Mouse (Mus musculus) right cerebral cortex, postnatal 4 days (tissue): Measurements from ENCODE around the gene Bcar1.

Source experiments
- DNase-seq: peaks from one replicate; pipeline ENCODE4 v3.0.0-alpha.2; 2022

The Bcar1 gene

DNA sequence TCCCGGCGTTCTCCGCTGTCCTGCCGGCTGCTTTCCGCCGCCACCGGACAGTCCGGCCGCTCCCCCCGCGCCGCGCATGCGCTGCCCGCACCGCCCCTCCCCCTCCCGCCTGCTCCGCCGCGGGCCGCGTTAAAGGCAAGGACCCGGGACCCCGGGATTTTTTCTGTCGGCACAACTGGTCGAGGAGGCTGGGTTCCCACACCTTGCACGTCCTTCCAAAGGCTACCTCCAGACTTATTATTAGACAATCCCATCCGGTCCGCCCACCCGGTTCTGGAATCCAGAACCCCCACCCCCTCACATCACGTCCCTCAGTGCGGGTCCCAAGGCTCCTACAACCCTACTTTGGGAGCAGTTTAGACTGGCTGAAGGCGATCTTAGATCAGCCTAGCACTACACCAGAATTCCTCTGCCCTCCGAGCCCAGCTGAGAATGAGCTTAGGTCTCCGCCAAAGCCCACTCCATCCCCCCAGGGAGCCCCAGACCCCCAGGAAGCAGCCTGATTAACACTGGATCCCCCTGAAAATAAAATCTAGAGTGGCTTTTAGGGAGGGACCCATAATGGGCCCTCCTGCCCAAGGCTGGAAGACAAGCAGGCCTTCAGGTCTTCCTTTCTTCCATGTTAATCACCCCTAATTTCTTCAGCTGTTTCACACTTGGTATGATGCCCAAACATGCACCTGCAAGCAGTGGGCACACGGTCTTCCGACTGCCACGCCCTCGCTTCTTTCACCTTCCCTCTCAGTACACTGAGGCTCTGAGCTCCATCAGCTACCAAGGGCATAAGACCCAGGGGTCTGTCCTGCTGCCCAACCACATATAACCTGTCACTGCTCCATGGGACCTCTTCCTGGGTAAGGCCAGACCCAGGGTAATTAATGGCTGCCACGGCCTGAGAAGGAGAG lies at the start of gene Bcar1:
Gene Bcar1, minus strand, starts transcription at position 18 of the 905 bp plus-strand sequence.
- peak; percentile 86 for DNase-seq

DNA sequence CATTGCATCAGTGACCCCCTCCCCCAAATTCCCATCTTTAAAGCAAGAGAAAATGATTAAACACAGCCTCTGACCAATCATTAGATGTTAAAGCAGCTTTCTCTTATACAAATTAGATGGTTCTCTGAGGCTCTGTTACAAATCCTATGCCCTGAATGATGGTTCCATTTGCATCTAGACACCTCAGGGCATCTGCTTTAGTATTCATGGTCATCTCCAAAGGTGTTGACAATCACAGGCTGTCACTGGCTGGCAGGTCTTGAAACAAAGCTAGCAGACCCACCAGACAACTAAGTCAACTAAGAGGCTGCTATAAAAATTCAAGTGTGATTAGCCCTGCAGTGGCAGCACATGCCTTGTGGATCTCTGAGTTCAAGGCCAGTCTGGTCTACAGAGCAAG lies 46.0 kb upstream of the Bcar1 start:
- no peak for DNase-seq

GRCm38 (mm10) chr8:111789200-111789599 lies 45.6 kb upstream of the Bcar1 start:
- no peak for DNase-seq

DNA sequence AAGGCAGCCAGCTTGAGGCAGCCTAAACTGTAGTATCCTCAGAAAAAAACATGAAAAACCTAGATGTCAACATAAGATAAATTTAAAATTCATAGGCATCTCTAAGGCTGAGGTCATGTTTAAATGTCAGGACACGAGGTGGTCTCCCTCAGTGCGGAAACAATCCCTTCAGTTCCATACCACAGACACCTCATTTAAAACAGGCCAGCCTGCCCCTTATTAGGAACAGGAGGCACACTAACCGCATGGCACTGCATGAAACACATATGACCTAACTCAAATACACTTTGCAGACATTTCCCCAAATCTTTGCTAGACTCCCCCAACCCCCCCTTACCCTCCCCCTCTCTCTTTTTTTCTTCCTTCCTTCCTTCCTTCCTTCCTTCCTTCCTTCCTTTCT lies 44.9 kb upstream of the Bcar1 start:
- no peak for DNase-seq

GRCm38 (mm10) chr8:111788085-111788484 lies 44.5 kb upstream of the Bcar1 start:
- no peak for DNase-seq

DNA sequence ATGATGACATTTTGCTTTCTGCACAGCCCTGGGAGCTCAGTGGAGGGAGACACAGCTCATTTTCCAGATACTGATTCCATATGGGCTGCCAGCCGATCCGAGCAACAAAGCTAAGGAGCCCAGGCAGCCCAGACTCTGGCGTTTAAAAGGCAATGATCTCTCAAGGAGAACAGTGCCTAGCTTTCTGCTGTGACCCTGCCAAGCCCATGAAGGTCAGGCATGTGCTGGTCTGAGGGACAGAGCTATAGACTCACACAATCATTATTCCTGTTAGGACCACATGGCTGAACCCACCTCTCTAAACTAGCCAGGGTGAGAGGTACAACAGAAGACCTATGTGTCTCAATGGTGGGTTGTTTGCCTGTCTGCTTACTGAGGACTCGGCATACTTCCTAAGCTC lies 44.1 kb upstream of the Bcar1 start:
- DNase-seq, result peak; percentile 14

- no peak for DNase-seq
Measured at GRCm38 (mm10) chr8:111786701-111787588, 43.3 kb upstream of the Bcar1 start.

- no peak for DNase-seq
Measured at GRCm38 (mm10) chr8:111786116-111786515, 42.5 kb upstream of the Bcar1 start.

- no peak for DNase-seq
Measured at GRCm38 (mm10) chr8:111782671-111783394, 39.2 kb upstream of the Bcar1 start.

- DNase-seq, result no peak
Measured at GRCm38 (mm10) chr8:111782161-111782560, 38.6 kb upstream of the Bcar1 start.

DNA sequence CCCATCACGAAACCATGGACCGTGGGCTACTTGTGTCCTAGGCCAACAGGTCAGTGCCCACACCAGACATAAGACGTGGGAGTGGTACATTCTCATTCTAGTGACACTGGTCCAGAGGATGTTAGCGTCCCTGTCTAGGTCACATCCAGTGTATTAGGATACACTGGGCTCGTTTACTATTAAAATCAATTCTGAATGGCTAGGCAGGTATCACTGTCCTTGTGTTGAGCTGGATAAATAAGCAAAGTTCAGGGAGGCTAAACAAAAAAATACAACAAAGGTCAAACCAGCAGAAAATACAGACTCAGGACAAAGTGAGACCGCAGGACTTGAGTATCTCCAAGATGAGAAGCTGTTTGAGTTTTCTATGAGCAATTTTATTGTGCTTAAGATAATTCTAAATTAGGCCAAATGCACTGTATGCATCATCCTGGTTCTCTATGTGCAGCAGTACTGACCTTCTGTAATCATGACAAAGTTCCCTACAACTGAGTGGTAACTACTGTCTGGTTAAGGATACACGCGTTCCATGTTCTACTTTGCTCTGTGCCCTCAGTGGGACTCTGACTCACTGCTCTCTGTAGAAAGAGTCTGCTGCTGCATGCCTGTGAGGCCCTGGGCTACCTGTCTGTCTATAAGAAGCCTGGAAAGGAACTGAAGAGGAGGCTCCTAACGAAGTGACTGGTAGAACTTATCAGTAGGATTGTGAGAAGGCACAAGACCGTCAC lies 37.3 kb upstream of the Bcar1 start:
- DNase-seq, result no peak

DNA sequence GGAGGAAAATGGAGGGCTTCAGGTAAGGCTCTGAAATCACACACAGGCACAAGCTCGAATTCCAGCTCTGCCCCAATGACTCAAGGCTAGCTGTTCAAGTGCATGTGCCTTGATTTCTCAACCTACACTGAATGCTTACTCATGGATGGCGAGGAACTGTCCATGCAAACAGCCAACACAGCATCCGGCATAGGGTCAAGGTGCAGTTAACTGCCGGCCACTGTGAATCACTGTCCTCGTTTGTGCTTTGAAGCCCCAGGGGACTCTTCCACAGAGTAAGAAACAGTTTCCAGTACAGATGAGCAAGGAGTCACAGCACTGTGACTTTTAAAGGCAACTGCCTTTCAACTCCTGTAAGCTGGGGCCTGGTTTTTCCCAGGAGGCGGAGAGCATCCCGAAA lies 36.1 kb upstream of the Bcar1 start:
- no peak for DNase-seq

DNA sequence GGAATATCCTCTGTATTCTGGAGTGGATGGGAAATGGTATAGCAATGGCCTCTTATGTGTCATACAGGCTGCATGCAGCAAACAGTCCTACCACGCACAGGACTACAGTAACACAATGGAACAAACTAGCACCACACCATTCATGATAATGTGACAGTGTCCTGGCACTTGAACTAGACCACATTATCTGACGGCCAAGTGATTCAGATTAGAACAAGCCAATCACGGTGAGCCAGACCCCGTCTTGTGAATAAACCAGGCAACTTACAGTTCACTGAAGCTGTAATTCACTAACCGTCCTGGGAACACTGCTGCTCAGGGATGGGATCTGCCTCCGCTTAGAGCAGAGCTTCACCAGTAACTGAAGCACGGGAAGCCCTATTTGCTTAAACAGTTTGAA lies 35.2 kb upstream of the Bcar1 start:
- DNase-seq, result peak; percentile 14

- no peak for DNase-seq
Measured at GRCm38 (mm10) chr8:111776492-111776891, 32.9 kb upstream of the Bcar1 start.

DNA sequence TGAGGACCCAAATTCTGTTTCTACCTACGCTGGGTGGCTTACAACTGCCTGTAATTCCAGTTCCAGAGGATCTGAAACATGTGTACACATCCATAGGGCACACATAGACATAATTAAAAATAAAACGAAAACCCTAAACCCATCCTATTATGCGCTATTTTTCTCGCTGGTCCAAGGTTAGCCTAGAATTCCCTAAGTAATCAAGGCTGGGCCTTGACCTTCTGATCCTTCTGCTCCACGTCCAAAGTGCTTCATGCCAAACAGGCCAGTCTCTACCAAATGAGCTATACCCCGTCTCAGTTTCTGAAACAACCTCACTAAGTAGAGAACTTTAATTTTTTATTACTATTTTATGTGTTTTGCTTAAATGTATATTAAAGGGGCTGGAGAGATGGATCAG lies 32.2 kb upstream of the Bcar1 start:
- DNase-seq, result no peak

DNA sequence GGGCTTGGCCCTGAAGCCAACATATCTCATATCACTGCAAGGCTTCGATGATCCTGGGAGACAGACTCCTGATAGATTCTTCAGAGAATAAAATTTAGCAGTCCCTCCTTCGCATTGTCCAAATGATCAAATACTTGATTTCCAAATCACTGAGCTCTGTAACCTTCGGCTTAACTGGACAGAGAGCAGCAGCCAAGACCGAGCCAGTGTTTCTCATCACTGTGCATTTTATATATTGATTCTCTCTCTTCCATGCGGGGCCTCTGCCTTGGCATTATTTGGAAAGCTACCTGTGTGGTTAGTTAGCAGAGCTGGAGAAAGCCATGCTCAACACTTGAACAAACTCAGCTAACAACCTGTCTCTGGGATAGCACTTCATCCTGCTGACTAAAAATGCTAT lies 29.9 kb upstream of the Bcar1 start:
- no peak for DNase-seq

- DNase-seq, result no peak
Measured at GRCm38 (mm10) chr8:111773057-111773456, 29.4 kb upstream of the Bcar1 start.

DNA sequence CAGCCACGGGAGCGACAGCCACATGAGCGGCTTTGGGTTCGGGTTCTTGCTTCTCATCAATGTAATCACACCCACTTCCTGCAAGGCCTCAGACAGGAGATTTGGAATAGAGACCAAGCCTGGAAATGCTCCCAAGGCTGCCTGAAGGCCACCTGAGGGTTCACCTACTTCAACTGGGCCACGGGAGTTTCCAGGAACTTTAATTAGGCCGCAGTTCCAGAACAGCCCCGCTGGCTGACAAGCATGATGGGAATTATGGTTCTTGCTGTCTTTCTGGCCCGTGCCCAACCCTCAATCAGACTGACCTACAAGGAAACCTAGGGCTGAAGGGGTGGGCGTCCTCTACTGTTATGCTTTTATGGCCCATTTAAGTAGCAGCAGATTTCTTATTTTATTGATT lies 28.5 kb upstream of the Bcar1 start:
- no peak for DNase-seq

GRCm38 (mm10) chr8:111771625-111772020 lies 28.0 kb upstream of the Bcar1 start:
- no peak for DNase-seq

DNA sequence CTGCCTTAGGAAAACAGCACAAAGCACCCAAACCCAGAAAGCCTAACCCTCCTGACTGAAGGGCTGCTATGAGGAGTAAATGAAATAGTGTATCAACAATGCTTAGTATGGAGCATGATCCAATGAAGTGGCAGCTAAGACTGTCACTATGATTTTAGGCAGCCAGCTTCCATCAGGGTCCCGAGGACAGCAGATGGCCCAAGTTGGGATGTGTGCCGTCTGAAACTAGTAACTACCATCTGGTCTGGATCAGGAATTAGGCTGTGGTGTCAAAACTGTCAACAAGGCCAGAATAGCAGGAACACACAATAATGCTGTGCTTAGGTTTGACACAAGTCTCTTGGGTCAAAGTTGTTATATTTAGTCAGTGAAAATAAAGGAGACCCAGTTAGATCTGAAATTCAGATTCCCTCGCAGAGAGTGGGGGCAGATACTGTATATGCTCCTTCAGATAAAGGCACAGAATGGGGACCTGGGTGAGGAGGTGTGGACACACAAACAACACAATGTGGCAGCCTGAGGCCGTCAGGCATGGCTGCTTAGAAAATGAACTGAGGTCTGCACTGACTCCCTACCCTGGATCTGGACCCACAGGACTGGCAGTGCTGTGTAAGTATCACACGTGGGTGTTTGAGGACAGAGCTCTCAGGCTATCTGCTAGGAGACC lies 27.5 kb upstream of the Bcar1 start:
- DNase-seq, result no peak

DNA sequence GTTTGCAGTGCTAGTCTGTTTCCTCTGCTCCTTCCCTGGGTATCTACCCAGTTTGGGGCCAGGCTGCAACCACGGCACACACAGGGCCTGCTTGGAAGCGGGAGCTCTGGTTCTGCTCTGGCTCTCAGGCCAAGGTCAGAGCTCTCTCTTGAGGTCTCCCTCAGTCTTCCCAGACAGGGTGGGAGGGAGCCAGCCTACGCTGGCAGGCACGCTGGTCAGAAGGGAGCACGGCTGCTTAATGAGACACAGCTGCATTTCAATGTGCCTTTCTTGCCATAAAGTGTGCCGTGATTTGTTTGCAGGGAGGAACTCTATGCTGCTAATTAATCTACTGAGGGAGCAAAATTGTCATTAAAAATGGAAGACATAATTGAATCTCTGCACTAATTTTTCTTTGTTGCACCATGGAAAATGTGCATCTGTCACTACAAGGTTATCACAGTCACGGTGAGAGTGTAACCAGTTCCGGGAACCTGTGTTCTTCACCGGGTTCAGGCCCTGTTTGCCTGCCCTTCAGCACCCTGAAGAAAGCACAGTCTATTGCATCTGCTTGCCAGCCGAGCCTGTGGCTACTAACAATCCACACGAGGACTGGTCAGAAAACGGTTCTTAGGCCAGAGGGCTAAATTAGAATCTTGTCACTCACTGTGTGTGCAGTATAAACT lies 26.3 kb upstream of the Bcar1 start:
- no peak for DNase-seq
